Mouse (Mus musculus): Measurements from ENCODE around the gene Crhbp.

The Crhbp gene

DNA sequence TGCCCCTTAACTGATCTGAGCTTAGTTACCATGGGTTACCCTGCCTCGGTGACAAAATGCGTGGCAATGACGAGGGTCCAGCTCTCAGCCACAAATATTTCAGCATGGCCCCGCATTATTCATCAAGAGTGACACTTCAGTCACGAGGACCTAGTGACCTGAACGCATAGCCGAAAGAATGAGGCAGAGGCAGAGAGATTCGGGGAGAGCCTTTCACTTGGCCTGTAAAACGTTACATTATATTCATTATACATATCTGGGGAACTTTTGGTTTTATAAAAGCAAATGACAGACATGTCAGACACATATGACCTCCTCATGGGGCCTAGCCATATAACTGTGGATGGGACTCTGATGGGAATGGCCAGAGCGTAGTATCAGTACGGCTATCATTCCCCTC is at the start of gene Crhbp:
TSS of gene Crhbp (minus strand) at position 101 of the 400 bp plus-strand sequence.
- no peak for DNase-seq (ENCODE audit: low read depth, low spot score)

DNA sequence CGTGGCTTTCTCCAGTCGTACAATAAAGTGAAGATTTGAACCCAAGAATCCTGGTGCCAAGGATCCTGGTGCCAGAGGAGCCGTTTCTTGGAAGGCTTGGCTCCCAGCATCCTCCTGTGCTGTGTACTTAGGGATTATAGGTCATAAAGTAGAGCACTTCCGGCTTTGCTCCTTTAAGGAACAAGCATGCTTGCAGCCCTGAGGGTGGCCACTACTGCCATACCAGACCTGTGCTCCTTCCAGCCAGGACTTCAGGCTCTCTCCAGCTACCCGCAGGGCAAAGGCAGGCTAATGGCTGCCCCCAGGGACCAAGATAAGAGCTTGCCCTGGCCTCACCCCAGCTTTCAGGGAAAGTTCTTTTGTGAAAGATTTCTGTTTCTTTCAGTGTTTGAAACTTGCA is 48.6 kb upstream of the Crhbp start:
- DNase-seq (ENCODE audit: low read depth, low spot score) = no peak

DNA sequence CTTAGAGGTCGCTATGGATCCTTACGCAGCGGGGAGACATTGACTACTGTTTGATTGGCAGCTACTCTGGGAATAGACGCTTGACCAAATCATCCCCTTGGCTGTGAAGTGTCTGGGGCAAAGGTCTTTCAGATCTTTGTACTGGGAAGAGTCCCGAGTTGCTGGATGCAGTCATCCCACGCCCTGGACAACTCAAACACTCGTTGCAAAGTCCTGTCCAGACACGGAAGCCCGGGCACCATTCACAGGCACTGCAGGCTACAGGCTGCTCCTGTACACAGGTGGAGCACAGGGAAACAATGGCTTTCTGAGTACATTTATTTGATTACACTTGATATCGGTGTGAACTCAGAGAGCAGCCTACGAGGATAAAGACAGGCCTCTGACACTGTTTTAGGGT is 46.6 kb upstream of the Crhbp start:
- DNase-seq (ENCODE audit: low read depth, low spot score) = no peak

DNA sequence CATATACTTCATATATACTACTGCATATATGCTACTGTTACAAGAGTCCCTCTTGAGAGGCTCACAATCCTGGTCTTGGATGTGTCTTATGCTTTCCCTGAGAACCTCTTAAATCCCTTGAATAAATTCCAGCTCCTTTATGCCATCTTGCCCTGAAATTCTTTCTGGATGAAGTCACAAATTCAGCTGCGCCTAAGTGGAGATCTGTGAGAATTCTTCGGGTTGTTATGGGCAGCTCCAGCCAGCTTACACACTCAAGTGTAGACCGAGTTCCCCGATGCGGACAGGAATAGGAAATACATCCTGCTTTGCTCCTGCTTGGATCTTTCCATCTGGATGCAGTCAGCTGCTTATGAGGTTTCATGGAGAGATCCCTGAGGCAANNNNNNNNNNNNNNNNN is 39.9 kb upstream of the Crhbp start:
- DNase-seq (ENCODE audit: low read depth, low spot score) = no peak

DNA sequence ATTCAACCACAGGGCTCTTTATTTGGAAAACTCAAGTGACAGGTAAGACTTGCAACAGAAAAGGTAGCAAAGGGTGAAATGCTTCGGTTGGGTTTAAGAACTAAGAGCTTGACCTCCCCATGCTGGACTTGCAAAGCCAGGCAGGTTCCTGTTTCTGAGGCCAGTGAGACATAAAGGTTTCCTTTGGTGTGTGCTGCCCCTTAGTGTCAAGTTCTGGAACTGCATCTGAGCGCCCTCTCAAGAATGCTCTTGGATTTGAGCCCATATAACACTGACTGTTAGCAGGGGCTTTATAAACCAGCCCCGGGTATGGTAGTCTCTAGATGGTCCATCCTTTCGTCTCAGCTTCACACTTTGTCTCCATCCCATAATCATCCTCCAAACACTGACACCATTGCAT is 36.7 kb upstream of the Crhbp start:
- DNase-seq (ENCODE audit: low read depth, low spot score) = peak; percentile 58

DNA sequence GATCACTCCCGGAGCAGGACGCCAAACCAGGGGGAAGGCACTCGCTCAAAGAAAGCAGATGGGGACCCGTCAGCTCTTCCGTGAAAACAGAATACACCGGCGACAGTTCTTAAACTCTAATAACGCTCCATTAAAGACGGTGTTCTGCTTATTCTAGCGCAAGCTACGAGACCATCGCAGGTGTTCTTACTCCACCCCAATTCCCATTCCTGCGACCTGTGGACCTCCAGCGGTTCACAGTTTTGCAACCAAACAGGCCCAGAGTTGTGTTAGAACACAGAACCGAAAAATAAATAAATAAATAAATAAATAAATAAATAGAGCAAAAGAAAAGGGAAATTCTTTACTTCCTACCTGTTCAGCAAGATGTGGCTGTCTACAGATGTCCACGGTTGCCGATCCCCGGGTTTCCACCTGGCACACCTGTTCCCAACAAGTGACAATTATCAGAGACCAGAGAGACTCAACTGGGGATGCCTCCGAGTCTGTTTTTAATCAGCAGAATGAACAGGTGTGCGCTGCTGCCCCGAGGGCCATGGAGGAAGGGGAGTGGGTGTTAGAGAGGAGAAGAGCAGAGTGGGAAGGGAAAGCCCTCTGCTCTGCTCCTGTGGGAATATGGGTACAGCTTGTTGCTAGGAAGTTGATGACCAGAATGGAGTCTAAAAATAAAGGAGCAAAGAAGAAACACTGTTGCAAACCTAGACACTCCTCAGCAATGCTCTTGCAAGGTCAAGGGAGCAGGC is 34.1 kb upstream of the Crhbp start, which contains the start of gene S100z:
TSS of gene S100z (minus strand) at position 51 of the 743 bp plus-strand sequence.
- no peak for DNase-seq (ENCODE audit: low read depth, low spot score)

DNA sequence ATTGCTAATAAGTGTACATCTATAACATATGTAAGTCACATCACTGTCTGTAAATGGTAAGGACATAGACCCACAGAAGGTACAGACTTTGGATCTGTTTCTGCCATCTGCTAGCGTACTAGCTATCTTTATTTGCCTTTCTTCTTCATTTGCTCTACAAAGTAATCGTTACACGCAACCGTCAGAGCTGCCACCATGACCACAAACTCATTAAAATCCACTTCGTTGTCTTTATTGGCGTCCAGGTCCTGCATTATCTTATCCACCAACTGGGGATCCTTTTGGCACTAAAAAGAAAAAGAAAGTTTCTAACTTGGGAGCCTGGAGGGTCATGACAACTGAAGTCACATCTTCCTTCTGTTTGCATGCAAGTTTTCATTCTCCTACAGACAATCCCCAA is 32.4 kb upstream of the Crhbp start:
- no peak for DNase-seq (ENCODE audit: low read depth, low spot score)

DNA sequence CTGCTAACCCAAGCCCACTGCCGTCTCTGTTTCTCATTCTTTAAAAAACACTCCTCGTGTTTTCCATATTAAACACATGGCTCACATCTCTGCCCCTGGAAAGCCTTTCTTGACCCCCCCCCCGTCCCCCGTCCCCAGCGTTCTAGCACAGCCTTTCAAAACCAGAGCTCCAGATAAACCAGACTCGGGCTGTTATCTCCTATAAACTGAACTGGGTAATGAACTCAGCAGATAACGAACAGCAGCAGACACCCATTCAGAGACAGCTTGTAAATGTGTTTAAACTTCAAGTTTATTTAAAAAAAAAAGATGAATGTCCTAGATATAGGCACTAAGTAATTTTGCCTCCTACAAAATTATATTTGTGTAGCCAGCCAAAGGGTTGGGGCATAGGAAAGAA is 30.4 kb upstream of the Crhbp start:
- no peak for DNase-seq (ENCODE audit: low read depth, low spot score)

DNA sequence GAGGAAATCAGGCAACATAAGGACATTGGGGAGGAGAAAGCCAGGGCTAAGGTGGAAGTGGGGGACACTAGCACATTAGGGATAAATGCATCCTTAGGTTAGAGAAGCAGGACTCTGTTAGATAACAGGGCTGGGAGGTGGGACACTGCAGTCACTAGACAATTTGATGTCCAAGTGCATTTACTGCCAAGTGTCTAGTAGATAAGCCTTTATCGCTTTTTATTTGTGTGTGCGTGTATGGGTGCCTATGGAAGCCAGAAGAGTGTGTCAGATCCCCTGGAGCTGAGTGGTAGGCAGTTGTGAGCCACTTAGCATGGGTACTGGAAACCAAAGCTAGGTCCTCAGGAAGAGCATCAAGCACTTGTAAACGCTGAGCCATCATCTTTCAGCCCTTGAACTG is 29.6 kb upstream of the Crhbp start:
- DNase-seq (ENCODE audit: low read depth, low spot score) = no peak

DNA sequence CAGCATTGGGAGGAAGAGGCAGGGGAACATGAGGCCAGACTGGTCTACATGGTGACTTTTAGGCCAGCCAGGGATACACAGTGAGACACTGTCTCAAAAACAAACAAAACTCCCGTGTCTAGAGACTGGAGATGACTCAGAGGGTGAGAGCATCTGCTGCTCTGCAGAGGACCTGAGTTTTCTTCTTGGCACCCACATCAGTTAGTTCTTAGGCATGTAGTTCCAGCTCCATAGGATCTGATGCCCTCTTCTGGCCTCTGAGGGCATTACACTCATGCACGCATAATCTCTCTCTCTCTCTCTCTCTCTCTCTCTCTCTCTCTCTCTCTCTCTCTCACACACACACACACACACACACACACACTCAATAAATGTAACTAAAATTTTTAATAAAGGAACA is 26.2 kb upstream of the Crhbp start:
- DNase-seq (ENCODE audit: low read depth, low spot score) = peak; percentile 32

DNA sequence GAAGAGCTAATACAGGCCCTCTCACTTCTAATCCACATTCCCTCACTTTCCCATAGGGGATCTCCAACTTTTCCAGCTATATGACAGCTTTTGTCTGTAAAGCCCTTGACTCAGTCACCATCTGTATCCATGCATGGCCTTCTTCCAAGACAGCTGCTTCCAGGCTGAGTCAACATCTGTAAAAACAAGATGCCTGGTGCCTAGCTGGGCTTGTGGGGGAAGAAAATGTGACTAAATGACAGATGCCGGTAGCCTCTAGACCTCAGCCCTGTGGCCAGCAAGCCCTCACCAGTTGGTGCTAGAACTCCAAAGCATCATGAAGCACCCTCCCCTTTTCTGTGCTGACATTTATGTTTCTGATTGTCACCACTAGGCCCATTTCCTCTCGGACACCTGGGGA is 6.8 kb upstream of the Crhbp start:
- no peak for DNase-seq (ENCODE audit: low read depth, low spot score)

DNA sequence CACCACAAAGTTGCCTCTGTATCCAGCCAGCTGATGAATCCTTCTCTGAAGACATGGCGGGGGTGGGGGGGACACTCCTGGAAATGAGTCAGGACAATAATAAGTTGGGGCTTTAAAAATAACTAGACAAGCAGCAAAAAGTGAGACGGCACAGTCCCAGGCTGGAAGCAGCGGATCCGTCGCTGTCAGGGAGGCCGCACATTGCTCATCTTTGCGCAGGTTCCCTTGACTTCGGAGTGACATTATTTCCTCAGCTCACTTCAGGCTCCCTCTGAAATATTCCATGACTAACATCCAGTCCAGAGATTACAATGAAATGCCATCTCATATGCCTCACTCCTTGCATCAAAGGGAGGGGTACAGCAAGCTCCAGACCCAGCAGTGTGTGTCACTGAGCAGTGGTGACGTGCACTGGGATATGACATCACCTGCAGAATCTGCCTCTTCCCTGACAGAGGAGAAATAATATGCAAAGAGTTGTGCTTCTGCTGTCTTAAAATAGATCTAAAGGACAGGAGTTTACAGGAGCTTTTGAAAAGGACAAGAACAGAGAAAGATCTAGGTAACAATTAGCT is 6.0 kb upstream of the Crhbp start:
- no peak for DNase-seq (ENCODE audit: low read depth, low spot score)

DNA sequence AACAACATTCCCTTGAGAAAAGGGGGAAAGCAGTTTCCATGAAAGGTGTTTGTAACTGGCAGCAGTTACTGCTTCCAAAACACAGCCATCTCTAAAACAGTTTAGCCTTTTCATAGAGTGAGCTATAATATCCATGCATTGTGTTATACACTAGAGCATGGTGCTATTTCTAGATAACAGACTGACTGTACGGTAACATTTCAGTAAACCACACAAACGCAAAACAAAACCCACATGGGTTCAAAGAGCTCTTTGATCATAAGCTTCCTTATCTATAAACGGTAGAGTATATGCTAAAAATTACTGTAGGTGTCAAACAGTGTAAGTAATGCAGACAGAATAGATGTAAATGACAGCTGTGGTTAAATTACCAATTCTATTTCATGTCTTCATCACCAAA is 5.0 kb upstream of the Crhbp start:
- peak; percentile 56 for DNase-seq (ENCODE audit: low read depth, low spot score)

DNA sequence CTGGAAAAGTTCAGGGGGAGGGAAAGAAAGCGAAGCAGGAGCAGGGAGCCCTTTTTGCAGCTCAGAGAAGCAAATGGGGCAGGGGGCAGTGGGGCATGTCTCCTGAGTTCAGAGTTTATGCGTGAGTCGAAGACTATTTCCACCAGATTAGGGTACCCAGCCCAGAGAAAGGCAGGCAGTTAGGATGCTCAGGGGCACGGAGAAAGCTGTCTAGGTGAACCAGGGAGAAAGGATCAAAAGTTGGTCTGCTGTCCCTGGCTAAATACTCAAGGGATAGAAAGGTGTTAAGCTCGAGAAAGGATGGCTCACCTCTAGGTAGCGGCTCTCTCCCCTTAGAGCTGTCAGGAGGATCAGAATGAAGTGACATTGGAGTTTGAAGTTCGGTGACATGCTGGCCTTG is 433 bp downstream of the Crhbp start:
- DNase-seq (ENCODE audit: low read depth, low spot score) = no peak

DNA sequence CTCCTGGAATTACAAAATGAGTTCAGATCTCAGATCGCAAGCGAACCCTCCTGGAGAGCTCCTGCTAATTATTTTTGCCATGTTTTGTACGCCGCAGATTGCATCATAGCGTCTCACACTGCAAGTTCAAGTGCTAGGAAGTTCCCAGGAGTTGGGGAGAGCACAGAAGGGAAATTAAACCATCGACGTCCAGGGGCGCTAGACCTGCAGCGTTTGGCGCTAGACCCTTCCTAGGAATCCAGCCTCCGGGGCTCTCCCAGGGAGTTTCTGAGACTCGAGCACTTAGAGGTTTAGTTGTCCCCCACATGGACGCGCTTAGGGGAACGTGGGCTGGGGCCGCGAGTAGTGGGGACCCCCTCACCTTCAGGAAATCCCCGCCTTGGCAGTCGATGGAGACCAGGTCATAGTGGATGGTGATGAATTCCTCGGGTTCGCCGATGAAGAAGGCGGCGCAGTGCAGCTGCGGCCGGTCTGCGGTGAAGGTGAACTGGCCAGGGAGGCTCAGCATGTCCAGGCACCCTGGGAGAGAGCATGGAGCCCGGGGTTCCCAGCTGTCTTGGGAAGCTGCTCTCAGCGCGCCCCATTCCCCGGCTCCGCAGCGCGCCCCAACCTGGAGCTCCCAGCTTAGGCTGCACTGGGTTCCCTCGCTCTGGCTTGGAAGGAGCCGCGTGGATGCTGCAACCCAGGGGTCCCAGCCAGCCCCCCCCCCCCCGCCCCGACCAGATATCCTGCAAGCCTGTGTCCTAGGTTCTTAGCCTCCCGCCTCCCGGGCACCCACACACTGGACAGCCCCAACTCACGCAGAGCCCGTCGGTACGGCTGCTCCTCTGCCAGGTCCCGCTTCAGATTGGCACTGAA is 1.1 kb downstream of the Crhbp start:
- no peak for DNase-seq (ENCODE audit: low read depth, low spot score)

DNA sequence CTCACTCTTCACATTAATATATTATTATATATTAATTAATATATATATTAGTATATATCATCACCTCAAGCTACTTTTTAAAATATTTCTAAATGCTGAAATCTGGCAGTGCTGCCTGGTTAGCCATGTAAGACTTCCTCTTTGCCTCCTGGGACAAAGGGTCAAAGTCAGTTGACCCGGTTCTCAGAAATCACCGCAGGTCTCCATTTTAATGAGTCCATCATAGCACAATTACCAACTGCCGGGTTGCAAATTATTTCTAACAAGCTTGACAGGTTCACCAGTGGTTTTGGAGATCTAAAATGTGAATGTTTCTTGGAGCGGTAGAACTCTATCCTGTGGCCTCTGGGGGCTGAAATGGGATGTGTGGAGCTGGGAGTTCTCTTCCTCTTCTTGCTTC is 1.8 kb downstream of the Crhbp start:
- DNase-seq (ENCODE audit: low read depth, low spot score) = no peak

DNA sequence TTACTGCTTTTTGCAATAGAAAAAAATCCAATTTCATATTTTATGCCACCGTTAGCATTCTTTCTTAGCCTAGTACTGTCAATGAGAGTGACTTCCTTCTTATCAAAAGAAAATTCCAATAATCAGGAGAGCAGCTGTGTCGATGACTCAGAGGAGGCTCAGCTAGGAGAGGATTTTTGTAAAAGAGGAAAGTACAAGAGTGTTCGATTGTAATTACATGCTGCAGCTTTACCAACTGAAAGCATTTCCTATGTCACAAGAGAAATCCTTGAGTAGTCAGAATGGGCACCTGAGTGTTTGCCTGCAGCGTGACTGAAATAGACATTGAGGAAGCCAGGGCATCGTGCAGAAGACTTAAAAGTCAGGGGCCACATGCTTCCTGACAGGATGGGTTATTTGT is 5.2 kb downstream of the Crhbp start:
- DNase-seq (ENCODE audit: low read depth, low spot score) = no peak

DNA sequence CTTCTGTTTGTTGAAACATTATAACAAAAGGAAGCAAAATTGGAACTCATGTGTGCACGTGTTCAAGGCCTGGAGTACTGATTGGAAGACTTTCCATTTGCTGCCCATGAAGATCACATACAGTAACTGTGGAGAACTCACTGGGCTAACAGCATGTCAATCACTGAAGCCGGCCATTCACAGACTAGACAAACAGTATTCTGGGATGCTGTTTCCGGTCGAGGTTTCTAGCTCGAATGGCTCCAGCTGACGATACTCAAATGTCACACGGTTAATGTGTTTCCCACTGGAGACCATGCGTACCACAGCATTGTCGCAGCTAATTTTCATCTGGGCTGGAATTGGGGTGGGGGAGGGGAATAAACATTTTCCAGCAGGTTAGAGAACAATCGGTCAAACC is 13.0 kb downstream of the Crhbp start:
- DNase-seq (ENCODE audit: low read depth, low spot score) = no peak

DNA sequence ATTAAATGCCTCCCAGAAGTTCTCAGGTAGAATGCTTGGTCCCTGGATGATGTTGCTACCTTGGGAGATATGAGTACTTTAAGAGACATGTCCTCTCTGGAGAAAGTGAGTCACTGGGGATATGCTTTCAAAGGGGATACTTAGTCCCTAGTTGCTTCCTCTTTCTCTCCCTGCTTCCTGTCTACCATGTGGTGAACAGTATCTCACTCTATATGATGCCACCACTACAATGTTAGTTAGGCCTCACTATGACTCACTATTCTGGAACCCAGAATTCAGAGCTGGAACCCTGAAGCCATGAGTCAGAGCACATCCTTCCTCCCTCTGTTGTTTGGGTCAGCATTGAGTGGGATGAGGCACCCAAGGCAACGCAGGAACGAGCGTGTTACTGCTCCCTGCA is 17.2 kb downstream of the Crhbp start:
- no peak for DNase-seq (ENCODE audit: low read depth, low spot score)

DNA sequence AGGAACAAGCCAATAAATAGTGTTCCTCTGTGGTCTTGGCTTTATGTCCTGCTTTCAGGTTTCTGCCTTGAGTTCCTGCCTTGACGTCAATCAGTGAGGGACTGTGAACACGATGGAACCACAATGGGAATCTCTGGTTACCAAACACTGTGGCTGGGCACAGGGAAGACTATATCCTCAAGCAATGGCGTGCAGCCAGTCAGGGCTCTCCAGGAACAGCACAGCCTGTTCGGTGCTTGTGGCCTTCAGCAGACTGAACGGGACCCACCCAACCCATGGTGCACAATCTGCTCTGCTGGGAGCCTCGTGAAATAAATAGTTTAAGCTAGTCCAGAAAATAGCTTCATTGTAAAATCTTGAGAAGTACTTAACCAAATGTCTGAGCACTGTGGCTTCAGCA is 18.3 kb downstream of the Crhbp start:
- DNase-seq (ENCODE audit: low read depth, low spot score) = no peak

DNA sequence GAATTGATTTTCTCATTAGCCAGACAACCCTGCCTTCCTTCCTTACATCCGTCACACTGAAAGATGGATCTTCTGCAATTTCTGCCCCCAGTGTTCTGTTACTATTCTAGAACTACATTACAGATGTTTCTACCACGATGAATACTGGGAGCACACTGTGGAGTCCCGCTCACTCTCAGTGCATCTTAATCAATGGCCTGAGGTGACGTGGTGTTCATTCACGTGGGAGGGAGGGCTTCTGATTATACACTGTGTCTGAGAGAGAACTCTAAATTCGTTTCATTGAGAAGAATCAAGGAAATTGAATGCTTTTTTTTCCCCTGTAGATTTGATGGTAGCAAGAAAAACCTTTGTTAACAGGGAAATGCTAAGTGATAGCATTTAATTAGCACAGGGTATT is 19.2 kb downstream of the Crhbp start:
- DNase-seq (ENCODE audit: low read depth, low spot score) = no peak

DNA sequence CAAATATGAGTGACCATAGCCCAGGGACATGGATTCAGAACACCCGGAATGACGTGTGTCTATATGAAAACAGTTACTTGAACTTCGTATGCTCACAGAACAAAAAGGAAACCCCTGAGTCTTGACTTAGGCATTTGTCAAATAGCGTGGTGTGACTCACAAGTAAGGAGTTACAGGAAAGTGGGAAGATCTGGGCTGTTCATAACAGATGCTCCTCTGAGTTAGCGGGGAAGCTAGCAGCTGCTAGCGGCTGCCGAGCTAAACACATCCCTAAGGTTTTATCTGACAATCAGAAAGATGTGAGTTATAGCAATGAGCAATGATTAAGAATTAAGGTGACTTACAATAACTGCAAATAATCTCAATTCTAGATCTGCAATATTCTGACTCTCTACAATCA is 19.8 kb downstream of the Crhbp start:
- DNase-seq (ENCODE audit: low read depth, low spot score) = no peak

Data from CD4-positive helper T cell, adult 2 months (primary cell).